Mouse (Mus musculus) stomach, embryonic 15.5 days (tissue): Measurements from ENCODE around the gene Ropn1l. TPM values are rescaled to one million over a fixed set of nuclear protein-coding genes. Genes with fewer than 3 reads are reported as not detected.

Experiments
- ATAC-seq: fragments of 200-750 bp; cut with Nextera tagmentation; 2 replicates; pipeline ENCODE4 v1.8.0; 2017; ENCODE audit warnings: low read depth, moderate number of reproducible peaks, moderate TSS enrichment; ENCODE audit not compliant: insufficient read depth, low FRiP score
- H3K27ac ChIP-seq: fragments of 300-500 bp; sonication (generic); 2 replicates; pipeline ENCODE4 v1.5.1; 2015; ENCODE audit warnings: mild to moderate bottlenecking, inconsistent platforms
- H3K27me3 ChIP-seq: fragments of 300-500 bp; sonication (generic); replicated peaks from 2 replicates; pipeline ENCODE4 v1.6.1; 2015; ENCODE audit warnings: inconsistent platforms
- H3K36me3 ChIP-seq: fragments of 300-500 bp; sonication (generic); 2 replicates; pipeline ENCODE4 v1.6.1; 2015; ENCODE audit warnings: inconsistent platforms
- H3K4me1 ChIP-seq: fragments of 300-500 bp; sonication (generic); 2 replicates; pipeline ENCODE4 v1.6.1; 2015; ENCODE audit warnings: inconsistent platforms
- H3K4me2 ChIP-seq: fragments of 300-500 bp; sonication (generic); 2 replicates; pipeline ENCODE4 v1.6.1; 2015; ENCODE audit warnings: mild to moderate bottlenecking, inconsistent platforms
- H3K4me3 ChIP-seq: fragments of 300-500 bp; sonication (generic); replicated peaks from 2 replicates; pipeline ENCODE4 v1.5.1; 2015; ENCODE audit warnings: inconsistent platforms
- H3K9ac ChIP-seq: fragments of 300-500 bp; sonication (generic); 2 replicates; pipeline ENCODE4 v1.6.1; 2015; ENCODE audit warnings: inconsistent platforms
- H3K9me3 ChIP-seq: fragments of 300-500 bp; sonication (generic); 2 replicates; pipeline ENCODE4 v1.6.1; 2016; ENCODE audit warnings: inconsistent platforms
- WGBS: fragments of 180-500 bp; shearing (Covaris S2); methylation state at CpG from one replicate; pipeline ENCODE4 v1.1.7; 2015; 5-methylcytosine and 5-hydroxymethylcytosine counted together
- polyA plus RNA-seq: library from polyadenylated mRNA; unstranded; fragments of >200 nt; fragmentation: Nextera tagmentation; extraction: Ambion mirVana; gene quantifications from 2 replicates; pipeline ENCODE4 v1.2.1, GENCODE M21; 2015

The Ropn1l gene
- polyA plus RNA-seq, 1 experiment from 2014 or later, result 3.0 TPM

DNA sequence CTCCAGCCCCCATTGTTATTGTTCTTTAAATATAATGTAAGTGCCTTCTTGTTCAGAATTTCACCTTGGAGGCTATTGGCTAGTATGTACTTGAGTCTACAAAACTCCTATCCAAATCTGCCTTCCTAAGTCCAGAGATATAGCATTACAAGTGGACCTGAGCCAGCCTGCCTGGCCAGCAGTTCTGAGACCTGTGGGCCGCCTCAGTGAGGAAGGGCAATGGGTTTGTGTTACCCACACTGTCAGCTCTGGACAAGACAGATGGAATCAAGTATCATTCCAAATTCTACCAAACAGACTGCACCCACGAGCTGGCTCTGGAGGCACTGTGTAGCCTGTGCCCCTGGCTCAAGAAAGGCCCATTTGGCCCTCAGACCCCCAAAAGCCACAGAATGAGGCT is 16.7 kb downstream of the Ropn1l start:
- Histone ChIP-seq H3K27ac (no peak overlapping the region), H3K9ac (no peak overlapping the region), H3K36me3 (no peaks in the 10 kb centered on the region), H3K4me1 (no peaks in the 10 kb centered on the region), H3K9me3 (no peaks in the 10 kb centered on the region), H3K27me3 (no peaks in the 10 kb centered on the region), H3K4me3 (no peak overlapping the region), H3K4me2 (no peak overlapping the region)
- 78% methylated on average over 2 of the region's 2 CpGs for WGBS
- no peak for ATAC-seq

DNA sequence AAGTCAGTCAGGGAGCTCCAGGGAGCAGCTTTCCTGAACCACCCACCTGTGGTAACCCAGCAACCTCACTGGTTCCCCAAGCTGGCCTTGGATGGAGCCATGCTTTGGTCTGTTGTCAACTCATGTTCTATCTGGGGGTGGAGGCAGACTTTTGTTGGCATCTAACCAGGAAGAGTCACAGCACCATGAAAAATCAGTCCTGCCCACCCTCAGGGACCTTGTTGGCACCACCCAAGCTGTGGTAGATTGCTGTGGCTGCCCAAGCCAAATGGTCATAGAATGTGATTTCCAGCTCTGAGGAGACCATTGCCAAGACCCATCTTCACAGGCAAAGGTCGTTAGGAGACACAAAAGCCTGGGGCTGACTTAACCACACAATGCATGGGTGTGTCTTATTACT is 17.5 kb downstream of the Ropn1l start:
- no peaks in the 10 kb centered on the region for H3K9me3 ChIP-seq
- no peak overlapping the region for H3K4me3 ChIP-seq
- H3K27me3 ChIP-seq, result no peaks in the 10 kb centered on the region
- no peak for ATAC-seq
- H3K36me3 ChIP-seq, result no peaks in the 10 kb centered on the region
- H3K4me2 ChIP-seq, result no peak overlapping the region
- no peak overlapping the region for H3K27ac ChIP-seq
- H3K9ac ChIP-seq, result no peak overlapping the region
- no peaks in the 10 kb centered on the region for H3K4me1 ChIP-seq
- 41% methylated on average over 1 of the region's 1 CpGs for WGBS

- no peak for ATAC-seq
- 59% methylated on average over 7 of the region's 7 CpGs for whole genome bisulfite sequencing
- H3K4me3 ChIP-seq, result no peak overlapping the region
- no peaks in the 10 kb centered on the region for H3K27me3 ChIP-seq
- H3K9ac ChIP-seq, result no peak overlapping the region
- no peak overlapping the region for H3K27ac ChIP-seq
- H3K4me2 ChIP-seq, result no peak overlapping the region
- no peaks in the 10 kb centered on the region for H3K9me3 ChIP-seq
- no peaks in the 10 kb centered on the region for H3K36me3 ChIP-seq
- no peaks in the 10 kb centered on the region for H3K4me1 ChIP-seq
Observed at GRCm38 (mm10) chr15:31433768-31434167, 19.8 kb downstream of the Ropn1l start.

- WGBS, result 78% methylated on average over 8 of the region's 8 CpGs
- no peaks in the 10 kb centered on the region for H3K4me1 ChIP-seq
- no peaks in the 10 kb centered on the region for H3K36me3 ChIP-seq
- H3K9me3 ChIP-seq, result no peaks in the 10 kb centered on the region
- ATAC-seq, result no peak
- no peak overlapping the region for H3K27ac ChIP-seq
- no peak overlapping the region for H3K4me3 ChIP-seq
- H3K27me3 ChIP-seq, result no peaks in the 10 kb centered on the region
- no peak overlapping the region for H3K9ac ChIP-seq
- H3K4me2 ChIP-seq, result no peak overlapping the region
Observed at GRCm38 (mm10) chr15:31431847-31432246, 21.7 kb downstream of the Ropn1l start.

DNA sequence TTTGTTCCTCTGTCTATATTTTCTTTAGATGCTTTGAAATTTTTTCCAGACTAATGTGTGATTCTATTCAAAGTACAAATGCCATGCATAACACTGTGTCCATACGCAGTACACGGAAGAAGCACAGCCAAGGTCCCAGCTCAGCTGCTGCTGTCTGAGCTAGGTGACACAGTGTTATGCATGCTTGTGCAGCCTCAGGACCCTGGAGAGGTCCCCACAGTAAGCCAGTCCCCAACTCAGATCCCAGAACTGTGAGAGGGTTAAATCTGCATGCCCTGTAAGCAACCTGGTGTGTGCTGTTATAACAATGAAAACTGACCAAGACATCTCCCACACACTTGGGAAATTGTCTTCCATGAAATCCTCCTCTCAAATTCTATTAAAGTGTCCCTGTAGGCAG is 23.5 kb downstream of the Ropn1l start:
- no peak for ATAC-seq
- no peak overlapping the region for H3K27ac ChIP-seq
- H3K9me3 ChIP-seq, result no peaks in the 10 kb centered on the region
- no peaks in the 10 kb centered on the region for H3K4me1 ChIP-seq
- no peak overlapping the region for H3K9ac ChIP-seq
- no peaks in the 10 kb centered on the region for H3K36me3 ChIP-seq
- WGBS, result 73% methylated on average over 2 of the region's 2 CpGs
- no peak overlapping the region for H3K4me3 ChIP-seq
- H3K27me3 ChIP-seq, result no peaks in the 10 kb centered on the region
- H3K4me2 ChIP-seq, result no peak overlapping the region

DNA sequence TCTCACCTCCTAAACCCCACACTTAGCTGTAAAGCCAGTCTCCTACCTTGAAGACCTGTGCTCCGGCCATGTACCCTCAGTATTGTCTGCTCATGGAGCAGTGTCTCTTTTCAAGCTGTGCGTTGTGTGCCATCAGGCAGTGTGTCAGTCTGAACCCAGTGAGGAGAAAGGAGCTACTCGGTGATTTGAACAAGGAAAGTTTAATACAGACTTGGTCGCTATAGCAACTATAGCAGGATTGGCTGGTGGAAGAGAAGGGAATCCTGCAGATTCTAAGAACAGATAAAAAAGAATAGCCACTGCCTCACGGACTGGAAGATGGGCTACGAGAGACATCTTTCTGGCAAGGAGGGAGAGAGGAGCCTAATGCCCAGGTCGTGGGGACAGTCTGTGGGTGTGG is 24.1 kb downstream of the Ropn1l start:
- Histone ChIP-seq H3K36me3 (no peaks in the 10 kb centered on the region), H3K27ac (no peak overlapping the region), H3K4me1 (no peaks in the 10 kb centered on the region), H3K4me3 (no peak overlapping the region), H3K27me3 (no peaks in the 10 kb centered on the region), H3K9me3 (no peaks in the 10 kb centered on the region), H3K4me2 (no peak overlapping the region), H3K9ac (no peak overlapping the region)
- 70% methylated on average over 7 of the region's 7 CpGs for WGBS
- no peak for ATAC-seq

DNA sequence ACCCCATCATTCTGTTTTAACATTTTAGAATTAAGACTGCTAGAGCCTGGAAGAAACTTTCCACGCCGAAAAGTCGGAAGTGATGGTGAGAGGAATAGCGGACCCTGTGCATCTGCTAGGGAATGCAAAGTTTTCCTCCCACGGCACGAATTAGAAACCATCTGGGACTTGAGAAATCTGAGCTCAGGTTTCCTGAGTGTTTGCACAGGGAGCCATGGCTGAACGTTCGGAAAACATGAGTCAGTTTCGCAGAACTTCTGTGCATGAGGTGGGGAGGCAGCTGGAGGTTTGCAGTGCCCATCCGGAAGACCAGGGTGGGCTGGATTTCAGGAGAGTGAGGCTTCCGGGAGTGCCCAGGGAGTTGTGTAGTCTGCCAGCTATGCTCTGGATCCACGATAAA is 25.0 kb downstream of the Ropn1l start:
- Histone ChIP-seq H3K4me3 (no peak overlapping the region), H3K4me1 (no peaks in the 10 kb centered on the region), H3K36me3 (no peaks in the 10 kb centered on the region), H3K4me2 (no peak overlapping the region), H3K9ac (no peak overlapping the region), H3K27me3 (no peaks in the 10 kb centered on the region), H3K27ac (no peak overlapping the region), H3K9me3 (no peaks in the 10 kb centered on the region)
- ATAC-seq, result no peak
- WGBS, result 68% methylated on average over 12 of the region's 12 CpGs

- Histone ChIP-seq H3K4me1 (no peaks in the 10 kb centered on the region), H3K9me3 (no peaks in the 10 kb centered on the region), H3K27me3 (no peaks in the 10 kb centered on the region), H3K27ac (no peak overlapping the region), H3K9ac (no peak overlapping the region), H3K36me3 (no peaks in the 10 kb centered on the region), H3K4me2 (no peak overlapping the region), H3K4me3 (no peak overlapping the region)
- no peak for ATAC-seq
- WGBS, result 62% methylated on average over 3 of the region's 3 CpGs
Observed at GRCm38 (mm10) chr15:31427390-31427789, 26.1 kb downstream of the Ropn1l start.

DNA sequence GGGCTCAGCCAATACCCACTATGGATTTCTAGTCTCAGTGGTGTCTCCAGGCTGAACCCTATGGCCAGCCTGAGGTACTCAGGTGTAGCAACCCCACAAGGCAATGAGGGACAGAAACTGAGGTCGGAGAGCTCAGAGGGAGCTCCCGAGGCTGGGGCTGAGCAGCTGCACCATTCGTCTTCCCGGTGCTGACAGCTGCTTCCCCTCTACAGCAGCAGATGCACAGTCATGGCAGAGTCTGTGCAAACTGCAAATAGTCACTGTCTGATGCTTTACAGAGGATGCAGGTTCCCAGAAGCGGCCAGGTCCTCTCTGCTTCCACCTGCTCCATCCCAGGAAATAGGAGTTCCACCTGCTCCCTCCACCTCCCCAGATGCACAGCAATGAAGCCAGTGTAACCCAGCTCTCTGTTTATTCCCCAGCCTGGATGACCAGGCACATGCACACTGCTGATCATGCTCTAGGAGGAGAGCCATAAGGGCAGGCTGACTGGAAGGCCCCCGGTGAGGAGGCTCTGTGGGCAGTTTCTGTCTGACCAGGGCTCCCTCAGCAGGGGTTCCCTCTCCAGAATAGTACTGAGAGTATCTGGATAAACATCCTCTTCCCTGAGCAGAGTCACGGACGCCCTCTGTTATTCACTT is 27.4 kb downstream of the Ropn1l start:
- Histone ChIP-seq H3K27ac (no peak overlapping the region), H3K9ac (no peak overlapping the region), H3K4me2 (no peak overlapping the region), H3K27me3 (no peaks in the 10 kb centered on the region), H3K4me3 (no peak overlapping the region), H3K36me3 (no peaks in the 10 kb centered on the region), H3K4me1 (no peaks in the 10 kb centered on the region), H3K9me3 (no peaks in the 10 kb centered on the region)
- ATAC-seq, result no peak
- 32% methylated on average over 8 of the region's 8 CpGs for WGBS

- Histone ChIP-seq H3K36me3 (no peaks in the 10 kb centered on the region), H3K4me3 (no peak overlapping the region), H3K9me3 (no peaks in the 10 kb centered on the region), H3K27me3 (no peaks in the 10 kb centered on the region), H3K9ac (no peak overlapping the region), H3K4me1 (0 out of 2 replicates have a peak, but pooled peaks cover 9% of the 10 kb centered on the region), H3K4me2 (no peak overlapping the region), H3K27ac (no peak overlapping the region)
- peak; percentile 52; the same call in 1 of the 2 replicates for ATAC-seq
- WGBS, result 50% methylated on average over 7 of the region's 7 CpGs
Observed at GRCm38 (mm10) chr15:31422649-31423369, 30.7 kb downstream of the Ropn1l start.

GRCm38 (mm10) chr15:31419037-31419436 is 34.5 kb downstream of the Ropn1l start:
- no peaks in the 10 kb centered on the region for H3K9me3 ChIP-seq
- H3K4me1 ChIP-seq, result 0 out of 2 replicates have a peak, but pooled peaks cover 10% of the 10 kb centered on the region
- H3K27me3 ChIP-seq, result no peaks in the 10 kb centered on the region
- peak overlapping the region; percentile 42; the same call in 1 of the 2 replicates for H3K4me2 ChIP-seq
- no peaks in the 10 kb centered on the region for H3K36me3 ChIP-seq
- no peak for ATAC-seq
- H3K27ac ChIP-seq, result no peak overlapping the region
- WGBS, result 31% methylated on average over 9 of the region's 9 CpGs
- H3K4me3 ChIP-seq, result no peak overlapping the region
- no peak overlapping the region for H3K9ac ChIP-seq

GRCm38 (mm10) chr15:31418686-31419024 is 34.9 kb downstream of the Ropn1l start:
- Histone ChIP-seq H3K9me3 (no peaks in the 10 kb centered on the region), H3K27ac (no peak overlapping the region), H3K36me3 (no peaks in the 10 kb centered on the region), H3K27me3 (no peaks in the 10 kb centered on the region), H3K9ac (no peak overlapping the region), H3K4me3 (no peak overlapping the region), H3K4me1 (0 out of 2 replicates have a peak, but pooled peaks cover 10% of the 10 kb centered on the region), H3K4me2 (peak overlapping the region; percentile 42)
- no peak for ATAC-seq
- WGBS, result 13% methylated on average over 7 of the region's 7 CpGs
